15 mouse cellular contexts compared by ENCODE assay signal in genomic region chr13:52110750-52111149, GRCm38 (mm10).
DNase-seq lines count a peak whose midpoint lies in the region; ATAC-seq lines count a peak whose summit lies in the region.
"Had no signal": no experiment of that assay in that cellular context is flagged by ENCODE, and none has a peak within 500 bp of the region (broad histone marks: within the 10 kb centered on the region; RNA-seq: fewer than 3 reads in every experiment).

No protein-coding gene starts in this region.

- no peak overlapping the region for H3K4me3 ChIP-seq in heart, embryonic 12.5 days
- H3K4me3 ChIP-seq in heart, embryonic 11.5 days (ENCODE audit: low read depth, low read length): no peak overlapping the region
- H3K4me3 ChIP-seq: forebrain, embryonic 10.5 days; hindbrain, embryonic 12.5 days; megakaryocyte, embryonic 14.5 days; neural tube, embryonic 15.5 days had no signal

- H3K27ac ChIP-seq in heart, embryonic 12.5 days (ENCODE audit: poor library complexity, severe bottlenecking): 0 out of 2 replicates have a peak overlapping the region, but pooled peaks have one; percentile 2
- no peak overlapping the region for H3K27ac ChIP-seq in heart, embryonic 11.5 days (ENCODE audit: low read depth, low read length)
- H3K27ac ChIP-seq: forebrain, embryonic 10.5 days; hindbrain, embryonic 12.5 days; liver, embryonic 14.5 days; neural tube, embryonic 15.5 days had no signal

- no peak overlapping the region for H3K4me2 ChIP-seq in heart, embryonic 12.5 days
- H3K4me2 ChIP-seq in heart, embryonic 11.5 days: no peak overlapping the region
- H3K4me2 ChIP-seq: hindbrain, embryonic 12.5 days; neural tube, embryonic 15.5 days had no signal

- H3K9me3 ChIP-seq in heart, embryonic 12.5 days (replicated peaks): no peaks in the 10 kb centered on the region
- H3K9me3 ChIP-seq in heart, embryonic 11.5 days (replicated peaks; ENCODE audit: control insufficient read depth, low read length): no peaks in the 10 kb centered on the region
- H3K9me3 ChIP-seq: forebrain, embryonic 10.5 days; hindbrain, embryonic 12.5 days; neural tube, embryonic 15.5 days had no signal

- WGBS in heart, embryonic 12.5 days: 24% methylated on average over 9 of the region's 9 CpGs
- 39% methylated on average over 9 of the region's 9 CpGs for WGBS in heart, embryonic 11.5 days (ENCODE audit: insufficient replicate concordance)

- peaks cover 38% of the 10 kb centered on the region for H3K4me1 ChIP-seq in heart, embryonic 12.5 days (replicated peaks)
- peaks cover 17% of the 10 kb centered on the region for H3K4me1 ChIP-seq in heart, embryonic 11.5 days (ENCODE audit: control insufficient read depth, insufficient read depth, low read length)

- 0 out of 2 replicates have a peak, but pooled peaks cover 3% of the 10 kb centered on the region for H3K27me3 ChIP-seq in heart, embryonic 12.5 days (replicated peaks)
- no peaks in the 10 kb centered on the region for H3K27me3 ChIP-seq in heart, embryonic 11.5 days (ENCODE audit: control insufficient read depth, insufficient read depth, low read length)
- H3K27me3 ChIP-seq: neural tube, embryonic 15.5 days had no signal

- peak; percentile 9 to 18 for DNase-seq in kidney, postnatal 36 days
- no peak for DNase-seq in kidney, adult 9 months
- DNase-seq in NIH3T3 (ENCODE audit: low read depth): peak; percentile 77
- DNase-seq in lung, postnatal 14 days: peak; percentile 34
- DNase-seq in cerebellum, adult 18-20 months: no peak
- DNase-seq in thymus, adult 18-20 months: no peak
- DNase-seq: kidney, adult 18-20 months; right cerebral cortex, postnatal 14 days had no signal

- H3K9ac ChIP-seq in heart, embryonic 12.5 days: no peak overlapping the region
- no peak overlapping the region for H3K9ac ChIP-seq in heart, embryonic 11.5 days (ENCODE audit: low read depth, low read length)
- H3K9ac ChIP-seq: hindbrain, embryonic 12.5 days; liver, embryonic 14.5 days; neural tube, embryonic 15.5 days had no signal

- no peak for ATAC-seq in heart, embryonic 12.5 days (ENCODE audit: insufficient number of reproducible peaks, low FRiP score)
- no peak for ATAC-seq in heart, embryonic 11.5 days (replicated peaks; ENCODE audit: insufficient number of reproducible peaks, low FRiP score, low TSS enrichment)

- H3K36me3 ChIP-seq in heart, embryonic 12.5 days: no peaks in the 10 kb centered on the region
- H3K36me3 ChIP-seq in heart, embryonic 11.5 days (ENCODE audit: control insufficient read depth, insufficient read depth, low read length): no peaks in the 10 kb centered on the region
- H3K36me3 ChIP-seq: forebrain, embryonic 10.5 days; hindbrain, embryonic 12.5 days; neural tube, embryonic 15.5 days had no signal

Comparison
In these comparisons a context has a peak if more than half of its experiments do, and no peak if none do; other contexts are left out.
1. DNase-seq: peak in kidney, postnatal 36 days (2 of 2), NIH3T3 (single experiment) and lung, postnatal 14 days (single experiment); none in kidney, adult 9 months (single experiment), cerebellum, adult 18-20 months (0 of 2) and thymus, adult 18-20 months (0 of 2).